Mouse (Mus musculus): Measurements from ENCODE around the gene Gzmd. TPM values are rescaled to one million over a fixed set of nuclear protein-coding genes. Genes with fewer than 3 reads are reported as not detected.
"Not testable (repeated sequence)": the region's sequence is repeated elsewhere in the genome, so short reads cannot be mapped to it uniquely, and the experiment has no call there.

The Gzmd gene
- polyA plus RNA-seq, 1 experiment from 2014 or later, result not detected

GRCm38 (mm10) chr14:56115531-56116310 lies 16.7 kb downstream of the Gzmd start:
- not testable (repeated sequence) for H3K4me1 ChIP-seq; H3K4me3 ChIP-seq; H3K9me3 ChIP-seq; H3K9ac ChIP-seq; H3K27me3 ChIP-seq; ATAC-seq (ENCODE audit: insufficient number of reproducible peaks, insufficient read depth, low FRiP score, low TSS enrichment, low read depth); H3K36me3 ChIP-seq; H3K4me2 ChIP-seq; H3K27ac ChIP-seq
- 91% methylated on average over 33 of the region's 33 CpGs for WGBS

- H3K4me3 ChIP-seq, result no peak overlapping the region
- ATAC-seq (ENCODE audit: insufficient number of reproducible peaks, insufficient read depth, low FRiP score, low TSS enrichment, low read depth), result no peak
- no peak overlapping the region for H3K27ac ChIP-seq
- H3K27me3 ChIP-seq, result no peaks in the 10 kb centered on the region
- H3K9ac ChIP-seq, result no peak overlapping the region
- H3K36me3 ChIP-seq, result no peaks in the 10 kb centered on the region
- no peaks in the 10 kb centered on the region for H3K4me1 ChIP-seq
- H3K9me3 ChIP-seq, result no peaks in the 10 kb centered on the region
- WGBS, result 78% methylated on average over 13 of the region's 13 CpGs
- no peak overlapping the region for H3K4me2 ChIP-seq
These were observed 26.8 kb downstream of the Gzmd start for GRCm38 (mm10) chr14:56105447-56106180.

GRCm38 (mm10) chr14:56105016-56105415 lies 27.4 kb downstream of the Gzmd start:
- Histone ChIP-seq H3K27me3 (no peaks in the 10 kb centered on the region), H3K36me3 (no peaks in the 10 kb centered on the region), H3K27ac (no peak overlapping the region), H3K4me1 (no peaks in the 10 kb centered on the region), H3K4me3 (no peak overlapping the region), H3K9ac (no peak overlapping the region), H3K9me3 (no peaks in the 10 kb centered on the region), H3K4me2 (no peak overlapping the region)
- no peak for ATAC-seq (ENCODE audit: insufficient number of reproducible peaks, insufficient read depth, low FRiP score, low TSS enrichment, low read depth)
- 83% methylated on average over 5 of the region's 5 CpGs for WGBS

GRCm38 (mm10) chr14:56103452-56103851 lies 29.0 kb downstream of the Gzmd start:
- H3K9me3 ChIP-seq, result no peaks in the 10 kb centered on the region
- H3K4me3 ChIP-seq, result no peak overlapping the region
- ATAC-seq (ENCODE audit: insufficient number of reproducible peaks, insufficient read depth, low FRiP score, low TSS enrichment, low read depth), result no peak
- no peaks in the 10 kb centered on the region for H3K36me3 ChIP-seq
- H3K27me3 ChIP-seq, result no peaks in the 10 kb centered on the region
- H3K4me1 ChIP-seq, result no peaks in the 10 kb centered on the region
- no peak overlapping the region for H3K27ac ChIP-seq
- 58% methylated on average over 3 of the region's 3 CpGs for WGBS
- H3K4me2 ChIP-seq, result no peak overlapping the region
- H3K9ac ChIP-seq, result no peak overlapping the region

GRCm38 (mm10) chr14:56102386-56102785 lies 30.0 kb downstream of the Gzmd start, which contains the start of gene Ctsg:
Gene Ctsg (minus strand): TSS chr14:56102574.
- 79% methylated on average over 10 of the region's 10 CpGs for WGBS
- no peaks in the 10 kb centered on the region for H3K4me1 ChIP-seq

GRCm38 (mm10) chr14:56098940-56099339 lies 33.5 kb downstream of the Gzmd start:
- Histone ChIP-seq H3K27ac (no peak overlapping the region), H3K9me3 (no peaks in the 10 kb centered on the region), H3K4me1 (no peaks in the 10 kb centered on the region), H3K27me3 (no peaks in the 10 kb centered on the region), H3K4me3 (no peak overlapping the region), H3K4me2 (no peak overlapping the region), H3K36me3 (no peaks in the 10 kb centered on the region), H3K9ac (no peak overlapping the region)
- ATAC-seq (ENCODE audit: insufficient number of reproducible peaks, insufficient read depth, low FRiP score, low TSS enrichment, low read depth), result no peak
- WGBS, result 79% methylated on average over 4 of the region's 4 CpGs

More at GRCm38 (mm10) chr14:56102386-56102785, 30.0 kb downstream of the Gzmd start, which contains the start of gene Ctsg:
- no peaks in the 10 kb centered on the region for H3K27me3 ChIP-seq
- no peaks in the 10 kb centered on the region for H3K36me3 ChIP-seq
- H3K4me2 ChIP-seq, result no peak within 1 kb of the TSS
- no peak within 1 kb of the TSS for H3K9ac ChIP-seq
- no peak for ATAC-seq (ENCODE audit: insufficient number of reproducible peaks, insufficient read depth, low FRiP score, low TSS enrichment, low read depth)
- H3K4me3 ChIP-seq, result no peak within 1 kb of the TSS
- H3K27ac ChIP-seq, result no peak within 1 kb of the TSS
- no peaks in the 10 kb centered on the region for H3K9me3 ChIP-seq

GRCm38 (mm10) chr14:56097597-56097996 lies 34.8 kb downstream of the Gzmd start:
- H3K4me3 ChIP-seq, result no peak overlapping the region
- H3K27me3 ChIP-seq, result no peaks in the 10 kb centered on the region
- no peak overlapping the region for H3K27ac ChIP-seq
- no peaks in the 10 kb centered on the region for H3K9me3 ChIP-seq
- H3K4me2 ChIP-seq, result no peak overlapping the region
- 86% methylated on average over 1 of the region's 1 CpGs for WGBS
- H3K9ac ChIP-seq, result no peak overlapping the region
- no peaks in the 10 kb centered on the region for H3K36me3 ChIP-seq
- no peaks in the 10 kb centered on the region for H3K4me1 ChIP-seq
- ATAC-seq (ENCODE audit: insufficient number of reproducible peaks, insufficient read depth, low FRiP score, low TSS enrichment, low read depth), result no peak

- no peak for ATAC-seq (ENCODE audit: insufficient number of reproducible peaks, insufficient read depth, low FRiP score, low TSS enrichment, low read depth)
- Histone ChIP-seq H3K27me3 (no peaks in the 10 kb centered on the region), H3K4me2 (no peak overlapping the region), H3K4me1 (no peaks in the 10 kb centered on the region), H3K36me3 (no peaks in the 10 kb centered on the region), H3K27ac (no peak overlapping the region), H3K9me3 (no peaks in the 10 kb centered on the region), H3K4me3 (no peak overlapping the region), H3K9ac (no peak overlapping the region)
- WGBS, result 81% methylated on average over 2 of the region's 2 CpGs
These were observed 39.1 kb downstream of the Gzmd start for GRCm38 (mm10) chr14:56093353-56093752.

- Histone ChIP-seq H3K27me3 (no peaks in the 10 kb centered on the region), H3K4me1 (no peaks in the 10 kb centered on the region), H3K4me2 (no peak overlapping the region), H3K9ac (no peak overlapping the region), H3K36me3 (no peaks in the 10 kb centered on the region), H3K9me3 (no peaks in the 10 kb centered on the region), H3K27ac (no peak overlapping the region), H3K4me3 (no peak overlapping the region)
- WGBS, result 68% methylated on average over 3 of the region's 3 CpGs
- ATAC-seq (ENCODE audit: insufficient number of reproducible peaks, insufficient read depth, low FRiP score, low TSS enrichment, low read depth), result no peak
These were observed 45.7 kb downstream of the Gzmd start for GRCm38 (mm10) chr14:56086711-56087110.

GRCm38 (mm10) chr14:56085167-56085566 lies 47.2 kb downstream of the Gzmd start, which contains the start of gene Mcpt8:
Gene Mcpt8 (minus strand): TSS chr14:56085273.
- no peak for ATAC-seq (ENCODE audit: insufficient number of reproducible peaks, insufficient read depth, low FRiP score, low TSS enrichment, low read depth)
- WGBS, result 93% methylated on average over 2 of the region's 2 CpGs
- Histone ChIP-seq H3K4me3 (no peak within 1 kb of the TSS), H3K27me3 (no peaks in the 10 kb centered on the region), H3K36me3 (no peaks in the 10 kb centered on the region), H3K27ac (no peak within 1 kb of the TSS), H3K4me1 (no peaks in the 10 kb centered on the region), H3K4me2 (no peak within 1 kb of the TSS), H3K9me3 (no peaks in the 10 kb centered on the region), H3K9ac (no peak within 1 kb of the TSS)

- H3K4me1 ChIP-seq, result no peaks in the 10 kb centered on the region
- H3K36me3 ChIP-seq, result no peaks in the 10 kb centered on the region
- no peak overlapping the region for H3K4me2 ChIP-seq
- ATAC-seq (ENCODE audit: insufficient number of reproducible peaks, insufficient read depth, low FRiP score, low TSS enrichment, low read depth), result no peak
- no peak overlapping the region for H3K9ac ChIP-seq
- H3K27me3 ChIP-seq, result no peaks in the 10 kb centered on the region
- no peak overlapping the region for H3K27ac ChIP-seq
- H3K4me3 ChIP-seq, result no peak overlapping the region
- H3K9me3 ChIP-seq, result no peaks in the 10 kb centered on the region
- WGBS, result 88% methylated on average over 4 of the region's 4 CpGs
These were observed 50.4 kb downstream of the Gzmd start for GRCm38 (mm10) chr14:56082016-56082415.
